Mouse (Mus musculus) embryonic stem cell, embryonic (primary cell): ENCODE measurements at regions not wholly inside any gene's neighbourhood (a gene's known extent, or its start where the extent isn't known, plus 50 kb on each side); places are given as distances from the start of the nearest gene placed in this dataset.

Experiments used
- CTCF ChIA-PET, 4 experiments: fragments of 300-600 bp in 2 of 4; fragments of 350-600 bp in 2 of 4; sonication (Branson Sonifier 250); formaldehyde crosslinking; loops; one replicate each; lab custom pipeline; 2022; ENCODE audit warnings: inconsistent platforms in 2 of 4; lab: Charles Lee
- POLR2A ChIA-PET, 4 experiments: fragments of 300-600 bp in 2 of 4; fragments of 350-600 bp in 2 of 4; sonication (Branson Sonifier 250); formaldehyde crosslinking; loops; one replicate each; lab custom pipeline; 2022; ENCODE audit warnings: antibody characterized with exemption in 4 of 4, inconsistent platforms in 1 of 4; lab: Charles Lee

GRCm38 (mm10) chr14:15603954-15604523, 165.3 kb upstream of the Lrrc3b start:
- ChIA-PET POLR2A (no interaction called here), CTCF (no interaction called here)

GRCm38 (mm10) chr14:15610166-15610565, 171.4 kb upstream of the Lrrc3b start:
- POLR2A ChIA-PET, result no interaction called here
- CTCF ChIA-PET, result no interaction called here

GRCm38 (mm10) chr14:15634581-15634980, 195.8 kb upstream of the Lrrc3b start:
- ChIA-PET CTCF (no interaction called here), POLR2A (no interaction called here)

- CTCF ChIA-PET, result no interaction called here
- POLR2A ChIA-PET, result interaction anchor here in 1 of 4 experiments (1.2 kb wide), 1 partner anchor 34 kb away, joined by 3 read pairs; no protein-coding TSS in a partner anchor
Measured at GRCm38 (mm10) chr14:15637681-15638080, 198.9 kb upstream of the Lrrc3b start.

- CTCF ChIA-PET, result no interaction called here
Measured at GRCm38 (mm10) chr14:15638869-15639268, 200.1 kb upstream of the Lrrc3b start.

GRCm38 (mm10) chr14:15660886-15661285, 222.1 kb upstream of the Lrrc3b start:
- POLR2A ChIA-PET, result no interaction called here

More at GRCm38 (mm10) chr14:15638869-15639268, 200.1 kb upstream of the Lrrc3b start:
- POLR2A ChIA-PET, result no interaction called here

GRCm38 (mm10) chr14:15672292-15672691, 233.5 kb upstream of the Lrrc3b start:
- CTCF ChIA-PET, result no interaction called here
- POLR2A ChIA-PET, result no interaction called here

More at GRCm38 (mm10) chr14:15660886-15661285, 222.1 kb upstream of the Lrrc3b start:
- CTCF ChIA-PET, result no interaction called here

GRCm38 (mm10) chr14:15677218-15677617, 238.4 kb upstream of the Lrrc3b start:
- POLR2A ChIA-PET, result no interaction called here
- CTCF ChIA-PET, result no interaction called here

- CTCF ChIA-PET, result no interaction called here
Measured at GRCm38 (mm10) chr14:15679456-15679855, 240.7 kb upstream of the Lrrc3b start.

GRCm38 (mm10) chr14:15698001-15698400, 259.2 kb upstream of the Lrrc3b start:
- CTCF ChIA-PET, result no interaction called here

More at GRCm38 (mm10) chr14:15679456-15679855, 240.7 kb upstream of the Lrrc3b start:
- POLR2A ChIA-PET, result no interaction called here

GRCm38 (mm10) chr14:15698607-15699006, 259.8 kb upstream of the Lrrc3b start:
- ChIA-PET CTCF (no interaction called here), POLR2A (no interaction called here)

More at GRCm38 (mm10) chr14:15698001-15698400, 259.2 kb upstream of the Lrrc3b start:
- POLR2A ChIA-PET, result no interaction called here

- CTCF ChIA-PET, result no interaction called here
- POLR2A ChIA-PET, result no interaction called here
Measured at GRCm38 (mm10) chr14:15722135-15722534, 283.3 kb upstream of the Lrrc3b start.

GRCm38 (mm10) chr14:15746629-15747238, 307.9 kb upstream of the Lrrc3b start:
- POLR2A ChIA-PET, result no interaction called here
- CTCF ChIA-PET, result interaction anchor here in 1 of 4 experiments (0.7 kb wide), 1 partner anchor 1994 kb away, joined by 4 read pairs; no protein-coding TSS in a partner anchor

- CTCF ChIA-PET, result no interaction called here
- POLR2A ChIA-PET, result no interaction called here
Measured at GRCm38 (mm10) chr14:15769846-15770448, 331.2 kb upstream of the Lrrc3b start.

GRCm38 (mm10) chr14:15784727-15785126, 345.9 kb upstream of the Lrrc3b start:
- ChIA-PET POLR2A (no interaction called here), CTCF (no interaction called here)

GRCm38 (mm10) chr14:15785230-15785629, 346.4 kb upstream of the Lrrc3b start:
- CTCF ChIA-PET, result no interaction called here

GRCm38 (mm10) chr14:15795698-15796097, 356.9 kb upstream of the Lrrc3b start:
- ChIA-PET POLR2A (no interaction called here), CTCF (no interaction called here)

More at GRCm38 (mm10) chr14:15785230-15785629, 346.4 kb upstream of the Lrrc3b start:
- POLR2A ChIA-PET, result no interaction called here

GRCm38 (mm10) chr14:15797019-15797418, 358.2 kb upstream of the Lrrc3b start:
- POLR2A ChIA-PET, result no interaction called here
- CTCF ChIA-PET, result no interaction called here

- POLR2A ChIA-PET, result interaction anchor here in 1 of 4 experiments (0.6 kb wide), 1 partner anchor 1382 kb away, joined by 3 read pairs; no protein-coding TSS in a partner anchor
Measured at GRCm38 (mm10) chr14:15801477-15802099, 362.8 kb upstream of the Lrrc3b start.

GRCm38 (mm10) chr14:15809083-15809482, 370.3 kb upstream of the Lrrc3b start:
- CTCF ChIA-PET, result interaction anchor here in 1 of 4 experiments (0.6 kb wide), 1 partner anchor 465 kb away, joined by 4 read pairs; no protein-coding TSS in a partner anchor
- POLR2A ChIA-PET, result no interaction called here

More at GRCm38 (mm10) chr14:15801477-15802099, 362.8 kb upstream of the Lrrc3b start:
- CTCF ChIA-PET, result interaction anchor here in 1 of 4 experiments (0.6 kb wide), 1 partner anchor 456 kb away, joined by 4 read pairs; no protein-coding TSS in a partner anchor
